Mouse (Mus musculus): ENCODE results near the gene Commd4. TPM values are rescaled to one million over a fixed set of nuclear protein-coding genes. Genes with fewer than 3 reads are reported as not detected.

Commd4 gene
- total and polyA plus RNA-seq, 2 experiments from 2014 or later = 45.2 to 71.8 TPM

GRCm38 (mm10) chr9:57168411-57168810 lies 10.3 kb upstream of the Commd4 start:
- no peak overlapping the region for H3K4me3 ChIP-seq (ENCODE audit: low read depth, low read length)
- no peaks in the 10 kb centered on the region for H3K4me1 ChIP-seq (ENCODE audit: control insufficient read depth, insufficient read depth)
- no peak overlapping the region for H3K9ac ChIP-seq (replicated peaks; ENCODE audit: low read depth, low read length)
- no peaks in the 10 kb centered on the region for H3K27me3 ChIP-seq (ENCODE audit: control insufficient read depth, insufficient read depth, low read length)
- WGBS = 70% methylated on average over 5 of the region's 5 CpGs
- H3K27ac ChIP-seq (ENCODE audit: low read depth) = no peak overlapping the region
- no peaks in the 10 kb centered on the region for H3K36me3 ChIP-seq (replicated peaks; ENCODE audit: control insufficient read depth, insufficient read depth, low read length)
- no peak overlapping the region for H3K4me2 ChIP-seq (ENCODE audit: low read depth, low read length)
- no peaks in the 10 kb centered on the region for H3K9me3 ChIP-seq (replicated peaks; ENCODE audit: control insufficient read depth, low read length)
- DNase-seq (ENCODE audit: low spot score) (no peak), ATAC-seq (ENCODE audit: insufficient read depth, low read depth) (no peak)
- TF ChIP-seq EP300 (IDR thresholded peaks at IDR 0.05; ENCODE audit: low read depth) (no peak), CTCF (IDR thresholded peaks at IDR 0.05; ENCODE audit: low read depth) (no peak)

- no peaks in the 10 kb centered on the region for H3K27me3 ChIP-seq (ENCODE audit: control insufficient read depth, insufficient read depth, low read length)
- TF ChIP-seq EP300 (IDR thresholded peaks at IDR 0.05; ENCODE audit: low read depth) = no peak
- TF ChIP-seq CTCF (IDR thresholded peaks at IDR 0.05; ENCODE audit: low read depth) = no peak
- H3K4me3 ChIP-seq (ENCODE audit: low read depth, low read length) = no peak overlapping the region
- DNase-seq (ENCODE audit: low spot score) (no peak), ATAC-seq (ENCODE audit: insufficient read depth, low read depth) (no peak)
- H3K36me3 ChIP-seq (replicated peaks; ENCODE audit: control insufficient read depth, insufficient read depth, low read length) = no peaks in the 10 kb centered on the region
- no peaks in the 10 kb centered on the region for H3K9me3 ChIP-seq (replicated peaks; ENCODE audit: control insufficient read depth, low read length)
- WGBS = 74% methylated on average over 2 of the region's 2 CpGs
- no peak overlapping the region for H3K4me2 ChIP-seq (ENCODE audit: low read depth, low read length)
- H3K9ac ChIP-seq (replicated peaks; ENCODE audit: low read depth, low read length) = no peak overlapping the region
- no peaks in the 10 kb centered on the region for H3K4me1 ChIP-seq (ENCODE audit: control insufficient read depth, insufficient read depth)
- no peak overlapping the region for H3K27ac ChIP-seq (ENCODE audit: low read depth)
These were observed 8.0 kb upstream of the Commd4 start for GRCm38 (mm10) chr9:57166173-57166572.

- 27% methylated on average over 2 of the region's 2 CpGs for WGBS
- no peak for ATAC-seq (ENCODE audit: insufficient read depth, low read depth)
These were observed 5.0 kb upstream of the Commd4 start for GRCm38 (mm10) chr9:57163137-57163536.

GRCm38 (mm10) chr9:57162496-57162895 lies 4.4 kb upstream of the Commd4 start:
- Histone ChIP-seq H3K4me1 (ENCODE audit: control insufficient read depth, insufficient read depth) (peaks cover 4% of the 10 kb centered on the region; the same call in 1 of the 2 replicates), H3K4me3 (ENCODE audit: low read depth, low read length) (no peak overlapping the region), H3K27ac (ENCODE audit: low read depth) (no peak overlapping the region), H3K9me3 (replicated peaks; ENCODE audit: control insufficient read depth, low read length) (no peaks in the 10 kb centered on the region), H3K4me2 (ENCODE audit: low read depth, low read length) (no peak overlapping the region), H3K9ac (replicated peaks; ENCODE audit: low read depth, low read length) (no peak overlapping the region), H3K36me3 (replicated peaks; ENCODE audit: control insufficient read depth, insufficient read depth, low read length) (no peaks in the 10 kb centered on the region), H3K27me3 (ENCODE audit: control insufficient read depth, insufficient read depth, low read length) (no peaks in the 10 kb centered on the region)
- DNase-seq (ENCODE audit: low spot score) = peak; percentile 49
- peak; percentile 73 for TF ChIP-seq CTCF (IDR thresholded peaks at IDR 0.05; ENCODE audit: low read depth)
- TF ChIP-seq EP300 (IDR thresholded peaks at IDR 0.05; ENCODE audit: low read depth) = no peak
- ATAC-seq (ENCODE audit: insufficient read depth, low read depth) = peak; percentile 43; the same call in 1 of the 2 replicates
- WGBS = 7% methylated on average over 3 of the region's 3 CpGs

More at GRCm38 (mm10) chr9:57163137-57163536, 5.0 kb upstream of the Commd4 start:
- DNase-seq (ENCODE audit: low spot score) = no peak
- H3K4me1 ChIP-seq (ENCODE audit: control insufficient read depth, insufficient read depth) = no peaks in the 10 kb centered on the region
- no peaks in the 10 kb centered on the region for H3K36me3 ChIP-seq (replicated peaks; ENCODE audit: control insufficient read depth, insufficient read depth, low read length)
- no peak overlapping the region for H3K27ac ChIP-seq (ENCODE audit: low read depth)
- no peaks in the 10 kb centered on the region for H3K9me3 ChIP-seq (replicated peaks; ENCODE audit: control insufficient read depth, low read length)
- no peak overlapping the region for H3K4me3 ChIP-seq (ENCODE audit: low read depth, low read length)
- no peaks in the 10 kb centered on the region for H3K27me3 ChIP-seq (ENCODE audit: control insufficient read depth, insufficient read depth, low read length)
- TF ChIP-seq CTCF (IDR thresholded peaks at IDR 0.05; ENCODE audit: low read depth) (no peak), EP300 (IDR thresholded peaks at IDR 0.05; ENCODE audit: low read depth) (no peak)
- H3K9ac ChIP-seq (replicated peaks; ENCODE audit: low read depth, low read length) = no peak overlapping the region
- H3K4me2 ChIP-seq (ENCODE audit: low read depth, low read length) = no peak overlapping the region

- H3K27me3 ChIP-seq (ENCODE audit: control insufficient read depth, insufficient read depth, low read length) = no peaks in the 10 kb centered on the region
- H3K4me2 ChIP-seq (ENCODE audit: low read depth, low read length) = peak overlapping the region; percentile 89
- 41% methylated on average over 11 of the region's 11 CpGs for WGBS
- DNase-seq (ENCODE audit: low spot score) (no peak), ATAC-seq (ENCODE audit: insufficient read depth, low read depth) (no peak)
- H3K27ac ChIP-seq (ENCODE audit: low read depth) = no peak overlapping the region
- peaks cover 5% of the 10 kb centered on the region; the same call in 1 of the 2 replicates for H3K4me1 ChIP-seq (ENCODE audit: control insufficient read depth, insufficient read depth)
- peak overlapping the region; percentile 63 for H3K4me3 ChIP-seq (ENCODE audit: low read depth, low read length)
- no peak overlapping the region for H3K9ac ChIP-seq (replicated peaks; ENCODE audit: low read depth, low read length)
- TF ChIP-seq EP300 (IDR thresholded peaks at IDR 0.05; ENCODE audit: low read depth) (no peak), CTCF (IDR thresholded peaks at IDR 0.05; ENCODE audit: low read depth) (no peak)
- H3K9me3 ChIP-seq (replicated peaks; ENCODE audit: control insufficient read depth, low read length) = no peaks in the 10 kb centered on the region
- H3K36me3 ChIP-seq (replicated peaks; ENCODE audit: control insufficient read depth, insufficient read depth, low read length) = peaks cover 13% of the 10 kb centered on the region
These were observed 375 bp upstream of the Commd4 start for GRCm38 (mm10) chr9:57158506-57158905.

GRCm38 (mm10) chr9:57157499-57157898 lies 632 bp downstream of the Commd4 start:
- Histone ChIP-seq H3K4me3 (ENCODE audit: low read depth, low read length) (peak overlapping the region; percentile 63), H3K27ac (ENCODE audit: low read depth) (peak overlapping the region; percentile 5; the same call in 1 of the 2 replicates), H3K4me2 (ENCODE audit: low read depth, low read length) (peak overlapping the region; percentile 89), H3K4me1 (ENCODE audit: control insufficient read depth, insufficient read depth) (peaks cover 5% of the 10 kb centered on the region; the same call in 1 of the 2 replicates), H3K27me3 (ENCODE audit: control insufficient read depth, insufficient read depth, low read length) (no peaks in the 10 kb centered on the region), H3K9ac (replicated peaks; ENCODE audit: low read depth, low read length) (peak overlapping the region; percentile 48; the same call in 1 of the 2 replicates), H3K9me3 (replicated peaks; ENCODE audit: control insufficient read depth, low read length) (no peaks in the 10 kb centered on the region), H3K36me3 (replicated peaks; ENCODE audit: control insufficient read depth, insufficient read depth, low read length) (peaks cover 13% of the 10 kb centered on the region)
- ATAC-seq (ENCODE audit: insufficient read depth, low read depth) (0 out of 2 replicates have a peak, but pooled peaks have one; percentile 4), DNase-seq (ENCODE audit: low spot score) (no peak)
- TF ChIP-seq CTCF (IDR thresholded peaks at IDR 0.05; ENCODE audit: low read depth) (no peak), EP300 (IDR thresholded peaks at IDR 0.05; ENCODE audit: low read depth) (no peak)
- WGBS = 23% methylated on average over 13 of the region's 13 CpGs
